Mouse (Mus musculus) hematopoietic stem cell, adult 5-6 weeks (primary cell): ENCODE results near the gene 9430097D07Rik. TPM values are rescaled to one million over a fixed set of nuclear protein-coding genes. Genes with fewer than 3 reads are reported as not detected.
A peak's percentile ranks its signal among the peaks of the same experiment; 100 is the strongest.

Experiments used
- ATAC-seq, 2 experiments: fragments of 125-278 bp in 1 of 2; replicated peaks in 1 of 2; 2 replicates each; pipeline ENCODE4 v1.8.0; 2016 to 2017; ENCODE audit warnings: inconsistent platforms in 2 of 2, mild to moderate bottlenecking in 2 of 2, moderate number of reproducible peaks in 2 of 2, low read depth in 1 of 2, moderate TSS enrichment in 1 of 2; ENCODE audit not compliant: low FRiP score in 2 of 2, poor library complexity in 2 of 2, severe bottlenecking in 2 of 2, insufficient read depth in 1 of 2, low TSS enrichment in 1 of 2
- total RNA-seq: library from RNA; stranded (forward); fragments of 172-1452, 232-1000 nt; gene quantifications from 2 replicates; pipeline ENCODE4 v1.2.3, GENCODE M21; 2017

Gene 9430097D07Rik
- total RNA-seq, 1 experiment from 2014 or later = not detected

DNA sequence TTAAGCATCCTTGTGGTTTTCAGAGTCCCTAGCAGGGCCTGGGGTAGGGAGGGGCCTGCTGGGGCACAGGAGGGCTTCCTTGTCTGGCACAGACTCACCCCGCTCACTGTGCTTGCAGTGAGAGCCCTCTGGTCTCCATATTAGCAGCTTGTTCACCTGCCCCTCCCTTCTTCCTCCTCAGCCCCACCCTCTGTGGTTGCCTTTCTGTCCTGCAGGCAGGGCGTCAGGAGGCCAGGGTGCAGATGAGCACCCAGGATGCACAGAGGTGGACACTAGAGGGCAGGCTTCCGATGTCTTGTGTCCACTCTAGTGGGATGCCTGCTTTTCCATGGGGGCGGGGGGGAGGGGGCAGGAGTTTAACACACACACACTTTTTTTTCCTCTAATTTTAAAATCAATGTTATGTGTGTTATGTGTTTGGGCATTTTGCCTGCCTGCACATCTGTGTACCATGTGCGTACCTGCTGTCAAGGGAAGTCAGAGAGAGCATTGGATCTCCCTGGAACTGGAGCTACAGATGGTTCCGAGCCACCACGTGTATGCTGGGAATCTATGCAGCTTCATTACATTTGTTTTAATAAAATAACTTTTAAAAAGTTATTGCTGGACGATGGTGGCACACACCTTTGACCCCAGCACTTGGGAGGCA is 26.1 kb upstream of the 9430097D07Rik start:
- peak in 1 of 2 experiments; percentile 37; a peak in 1 of 4 replicates for ATAC-seq

DNA sequence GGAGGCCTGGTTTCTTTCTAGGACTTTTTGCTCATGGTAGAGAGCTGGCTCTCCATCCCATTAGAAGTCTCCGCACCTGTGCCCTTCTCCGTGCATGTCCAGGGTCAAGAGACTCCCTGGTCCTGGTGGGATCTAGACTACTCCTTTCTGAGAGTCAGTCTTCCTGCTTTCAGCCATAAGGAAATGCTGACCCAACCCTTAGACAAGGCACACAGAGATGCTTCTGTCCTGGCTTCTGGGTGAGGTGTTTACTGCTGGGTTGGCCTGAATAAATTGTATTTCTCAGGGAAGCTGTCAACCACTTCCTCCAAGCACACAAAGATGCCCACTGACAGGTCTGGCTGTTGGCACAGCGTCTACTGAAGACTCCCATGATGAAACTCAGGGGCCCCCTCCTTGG is 23.9 kb upstream of the 9430097D07Rik start, which contains the start of gene St6galnac6:
Gene St6galnac6, plus strand, starts transcription at position 301 of the 400 bp plus-strand sequence.
- ATAC-seq = no peak

DNA sequence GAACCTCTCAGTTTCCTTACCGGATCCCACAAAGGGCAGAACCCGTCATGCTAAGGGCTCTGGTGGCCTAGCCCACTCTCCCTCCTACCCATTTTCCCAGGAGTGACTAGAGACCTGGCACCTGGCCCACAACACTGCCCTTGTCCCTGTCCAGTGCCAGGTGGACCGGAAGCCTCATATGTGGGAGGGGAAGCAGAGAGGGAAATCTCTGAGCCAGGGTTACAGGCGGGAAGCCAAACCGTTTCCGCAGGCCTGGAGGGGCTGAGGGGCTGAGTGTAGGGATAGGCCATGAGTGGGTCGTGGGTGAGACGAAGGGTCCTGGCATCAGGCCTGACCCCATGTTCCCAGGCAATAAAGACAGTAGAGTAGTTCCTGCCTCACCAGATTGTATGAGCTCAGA is 23.0 kb upstream of the 9430097D07Rik start:
- no peak for ATAC-seq

- no peak for ATAC-seq
Measured at GRCm38 (mm10) chr2:32597699-32598098, 22.2 kb upstream of the 9430097D07Rik start.

DNA sequence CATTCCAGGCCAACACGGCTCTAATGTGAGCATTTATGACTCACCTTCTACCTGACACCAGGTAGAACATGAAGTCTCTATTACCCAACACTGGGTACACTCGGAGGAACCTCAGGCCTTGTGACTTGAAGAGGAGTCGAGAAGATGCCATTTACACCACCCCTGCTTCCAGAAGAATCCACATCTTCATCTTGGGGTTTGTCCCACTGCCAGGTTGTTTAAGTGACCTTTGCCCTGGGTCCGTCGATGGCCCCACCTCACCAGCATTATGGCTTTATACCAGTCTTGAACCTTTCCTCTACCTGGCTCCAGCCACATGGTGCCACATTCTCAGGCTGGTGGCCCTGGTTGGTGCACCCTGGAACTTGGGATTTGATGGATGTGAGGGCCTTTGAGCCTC is 21.8 kb upstream of the 9430097D07Rik start:
- no peak for ATAC-seq

- no peak for ATAC-seq
Measured at GRCm38 (mm10) chr2:32596725-32597124, 21.2 kb upstream of the 9430097D07Rik start.

GRCm38 (mm10) chr2:32591249-32591648 is 15.8 kb upstream of the 9430097D07Rik start:
- no peak for ATAC-seq

DNA sequence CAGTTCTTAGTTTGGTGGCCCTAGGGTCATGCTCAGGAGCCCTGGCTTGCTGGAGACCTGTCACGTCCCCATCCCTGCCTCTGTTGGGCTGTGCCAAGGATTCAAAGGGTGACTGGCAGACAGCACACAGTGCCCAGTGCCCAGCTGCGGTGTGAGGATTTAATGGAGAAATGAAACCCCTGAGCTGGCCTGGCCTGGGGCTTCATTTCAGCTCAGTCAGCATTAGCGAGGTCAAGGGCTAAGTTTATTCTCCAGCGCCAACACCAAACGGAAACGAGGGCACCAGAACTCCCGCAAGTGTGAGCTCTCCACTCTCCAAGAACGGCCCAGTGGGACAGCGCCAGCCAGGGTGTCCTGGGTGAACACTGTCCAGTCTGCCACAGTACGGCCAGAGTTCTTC is 14.7 kb upstream of the 9430097D07Rik start:
- no peak for ATAC-seq

- ATAC-seq = no peak
Measured at GRCm38 (mm10) chr2:32589213-32589795, 13.8 kb upstream of the 9430097D07Rik start.

GRCm38 (mm10) chr2:32587731-32588321 is 12.3 kb upstream of the 9430097D07Rik start:
- ATAC-seq = peak; percentile 35 to 57; a peak in 3 of 4 replicates

- ATAC-seq = peak; percentile 75 to 76
Measured at GRCm38 (mm10) chr2:32586871-32587351, 11.4 kb upstream of the 9430097D07Rik start, which contains the start of gene St6galnac4. St6galnac4 (plus strand) TSS chr2:32587095.

DNA sequence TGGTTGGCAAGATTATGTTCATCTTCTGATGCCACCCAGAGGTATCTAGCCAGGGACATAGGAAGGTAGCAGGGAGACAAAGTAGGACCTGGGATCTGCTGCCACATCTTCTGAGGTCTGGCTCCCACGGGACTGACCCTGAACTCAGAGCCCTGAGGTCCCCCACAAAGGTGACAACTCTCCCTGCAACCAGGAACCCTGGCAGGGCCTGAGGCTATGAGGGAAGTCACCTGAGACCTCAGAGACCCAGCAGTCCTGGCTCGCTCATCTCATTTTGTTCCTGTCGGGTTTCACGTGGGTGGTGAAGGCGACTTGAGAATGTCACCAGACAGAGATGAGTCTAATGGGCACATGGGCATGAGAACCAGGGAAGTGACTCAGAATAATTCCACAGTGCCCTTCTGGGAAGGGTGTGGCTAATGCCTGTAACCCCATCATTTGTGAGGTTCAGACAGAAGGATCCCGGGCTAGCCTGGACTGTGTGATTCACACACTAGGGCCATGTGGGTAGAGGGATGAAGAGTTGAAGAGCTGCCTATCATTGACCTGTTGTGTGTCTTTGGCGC is 9.7 kb upstream of the 9430097D07Rik start:
- ATAC-seq = no peak

- peak; percentile 73 to 81 for ATAC-seq
Measured at GRCm38 (mm10) chr2:32582830-32583799, 7.6 kb upstream of the 9430097D07Rik start.

DNA sequence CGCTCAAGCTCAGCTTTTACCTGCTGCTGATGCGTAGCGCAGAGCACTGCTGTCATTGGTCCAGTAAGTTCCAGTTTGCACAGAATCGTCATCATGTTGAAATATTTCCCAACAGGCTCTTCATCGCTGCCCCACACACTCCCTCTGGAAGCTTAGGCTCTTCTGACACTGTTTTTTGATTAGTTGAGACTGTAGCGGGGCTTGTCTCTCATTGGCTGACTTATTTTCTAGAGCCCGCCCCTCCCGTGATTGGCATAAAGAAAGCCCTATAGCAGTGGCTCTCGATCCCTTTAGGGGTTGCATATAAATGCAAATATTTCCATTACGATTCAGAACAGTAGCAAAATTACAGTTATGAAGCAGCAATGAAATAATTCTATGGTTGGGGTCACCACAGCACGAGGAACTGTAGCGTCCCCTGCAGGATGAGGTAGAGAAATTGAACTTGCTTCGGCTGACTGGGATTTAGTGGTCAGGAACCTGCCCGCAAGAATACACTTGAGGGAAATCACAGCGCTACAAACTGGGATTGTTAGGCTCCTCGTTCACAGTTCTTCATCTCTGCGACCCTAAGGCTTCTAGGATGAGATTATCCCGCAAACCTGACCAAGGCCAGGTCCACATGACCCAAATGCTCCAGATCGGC is 6.1 kb upstream of the 9430097D07Rik start:
- no peak for ATAC-seq

- ATAC-seq = no peak
Measured at GRCm38 (mm10) chr2:32578146-32579046, 2.9 kb upstream of the 9430097D07Rik start.

- no peak for ATAC-seq
Measured at GRCm38 (mm10) chr2:32576532-32576931, 1.0 kb upstream of the 9430097D07Rik start.
